Mouse (Mus musculus) cerebellum, adult 2 months (tissue): ENCODE measurements at regions not wholly inside any gene's neighbourhood (a gene's known extent, or its start where the extent isn't known, plus 50 kb on each side); places are given as distances from the start of the nearest gene placed in this dataset.

Source experiments
- DNase-seq, 2 experiments: peaks; one replicate each; pipeline ENCODE4 v3.0.0; 2021
- H3K27ac ChIP-seq: fragments of 200-500 bp; 2 replicates; pipeline ENCODE4 v1.5.1; 2012; ENCODE audit warnings: low read length, control low read depth, inconsistent platforms; ENCODE audit not compliant: insufficient read depth
- H3K27me3 ChIP-seq: fragments of 200-500 bp; 2 replicates; pipeline ENCODE4 v1.6.1; 2012; ENCODE audit warnings: inconsistent platforms, mild to moderate bottlenecking, low read length, moderate library complexity; ENCODE audit not compliant: control insufficient read depth, insufficient read depth
- H3K4me1 ChIP-seq: fragments of 200-500 bp; 2 replicates; pipeline ENCODE4 v1.6.1; 2011; ENCODE audit warnings: low read length; ENCODE audit not compliant: control insufficient read depth, insufficient read depth
- H3K4me3 ChIP-seq: fragments of 200-500 bp; replicated peaks from 2 replicates; pipeline ENCODE3; 2011; ENCODE audit warnings: mild to moderate bottlenecking, low read depth, low read length, control low read depth; ENCODE audit not compliant: insufficient read depth
- CTCF ChIP-seq: fragments of 200-500 bp; IDR thresholded peaks from 2 replicates; pipeline ENCODE4 v1.5.1; 2011; ENCODE audit warnings: low read depth, mild to moderate bottlenecking, control low read depth, low read length, moderate library complexity, borderline replicate concordance; ENCODE audit not compliant: insufficient read depth
- POLR2A ChIP-seq: fragments of 200-500 bp; IDR thresholded peaks from 2 replicates; pipeline ENCODE4 v1.6.1; 2011; ENCODE audit warnings: low read length, control low read depth, borderline replicate concordance; ENCODE audit not compliant: insufficient read depth
- WGBS: fragments of 180-500 bp; shearing (Covaris S2); methylation state at CpG from one replicate; pipeline ENCODE4 v1.1.7; 2018; 5-methylcytosine and 5-hydroxymethylcytosine counted together

GRCm38 (mm10) chr1:57684387-57685162 is 89.4 kb upstream of the Spats2l start:
- DNase-seq = no peak
- no peak for TF ChIP-seq POLR2A
- TF ChIP-seq CTCF = no peak
- Histone ChIP-seq H3K27ac (no peak overlapping the region), H3K4me3 (no peak overlapping the region), H3K4me1 (no peaks in the 10 kb centered on the region), H3K27me3 (no peaks in the 10 kb centered on the region)
- WGBS = 81% methylated on average over 14 of the region's 14 CpGs

- no peak for DNase-seq
- no peaks in the 10 kb centered on the region for H3K4me1 ChIP-seq
- no peak overlapping the region for H3K4me3 ChIP-seq
- H3K27me3 ChIP-seq = no peaks in the 10 kb centered on the region
- no peak for TF ChIP-seq CTCF
- no peak for TF ChIP-seq POLR2A
- no peak overlapping the region for H3K27ac ChIP-seq
These were observed 84.7 kb upstream of the Spats2l start for GRCm38 (mm10) chr1:57689253-57689652.

GRCm38 (mm10) chr1:57707906-57708305 is 66.1 kb upstream of the Spats2l start:
- WGBS = 10% methylated on average over 4 of the region's 4 CpGs
- TF ChIP-seq CTCF (no peak), POLR2A (no peak)
- DNase-seq = peak; percentile 17 to 45
- H3K4me3 ChIP-seq = no peak overlapping the region
- peaks cover 4% of the 10 kb centered on the region for H3K4me1 ChIP-seq
- no peaks in the 10 kb centered on the region for H3K27me3 ChIP-seq
- H3K27ac ChIP-seq = no peak overlapping the region

GRCm38 (mm10) chr1:57712916-57713503 is 61.0 kb upstream of the Spats2l start:
- DNase-seq = no peak
- no peak overlapping the region for H3K27ac ChIP-seq
- H3K4me1 ChIP-seq = peaks cover 2% of the 10 kb centered on the region
- H3K4me3 ChIP-seq = no peak overlapping the region
- H3K27me3 ChIP-seq = no peaks in the 10 kb centered on the region
- 84% methylated on average over 5 of the region's 5 CpGs for WGBS
- no peak for TF ChIP-seq POLR2A
- TF ChIP-seq CTCF = no peak

GRCm38 (mm10) chr1:57717139-57717800 is 56.7 kb upstream of the Spats2l start:
- no peak for DNase-seq
- WGBS = 76% methylated on average over 5 of the region's 5 CpGs
- no peak overlapping the region for H3K4me3 ChIP-seq
- no peak overlapping the region for H3K27ac ChIP-seq
- no peak for TF ChIP-seq CTCF
- no peak for TF ChIP-seq POLR2A
- H3K27me3 ChIP-seq = no peaks in the 10 kb centered on the region
- no peaks in the 10 kb centered on the region for H3K4me1 ChIP-seq

GRCm38 (mm10) chr1:57718409-57718808 is 55.6 kb upstream of the Spats2l start:
- DNase-seq = no peak
- TF ChIP-seq CTCF (no peak), POLR2A (no peak)
- WGBS = 75% methylated on average over 7 of the region's 7 CpGs
- H3K27ac ChIP-seq = no peak overlapping the region
- no peaks in the 10 kb centered on the region for H3K27me3 ChIP-seq
- H3K4me3 ChIP-seq = no peak overlapping the region
- H3K4me1 ChIP-seq = no peaks in the 10 kb centered on the region
